Mouse (Mus musculus) inflammation-experienced regulatory T-cells, adult 6 months (primary cell): Measurements from ENCODE around the gene Racgap1. TPM values are rescaled to one million over a fixed set of nuclear protein-coding genes. Genes with fewer than 3 reads are reported as not detected.

Experiments used
- ATAC-seq: one replicate; pipeline ENCODE4 v1.8.0; 2017
- polyA plus RNA-seq, 3 experiments: library from polyadenylated mRNA; unstranded; fragments of 100-300 nt; shearing (Covaris generic); gene quantifications; one replicate each; pipeline ENCODE4 v1.2.1; 2017

Gene Racgap1
- polyA plus RNA-seq, 3 experiments from 2014 or later, result 18.4 to 106 (median 18.6) TPM

GRCm38 (mm10) chr15:99664600-99665451 is 13.4 kb upstream of the Racgap1 start:
- no peak for ATAC-seq

- ATAC-seq, result no peak
These were observed 12.6 kb upstream of the Racgap1 start for GRCm38 (mm10) chr15:99663964-99664599.

DNA sequence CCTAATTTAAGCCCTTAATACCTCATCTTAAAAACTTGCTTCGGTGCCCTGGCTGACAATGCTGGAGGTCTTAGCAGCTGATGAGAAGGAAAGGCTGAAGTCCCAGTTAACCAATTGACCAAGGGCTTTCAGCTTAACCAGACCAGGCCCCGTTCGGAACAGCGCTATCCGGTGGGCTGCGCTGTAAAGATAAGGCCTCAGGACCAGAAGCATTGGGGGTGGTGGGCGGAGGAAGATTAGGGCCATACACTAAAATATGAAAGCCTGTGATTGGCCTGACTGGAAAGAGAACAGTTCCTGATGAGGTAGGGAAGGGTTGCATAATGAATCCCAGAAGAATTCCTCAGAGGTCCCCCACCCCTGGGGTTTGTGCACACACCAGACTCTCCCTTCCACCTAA is 10.9 kb upstream of the Racgap1 start:
- ATAC-seq, result no peak

DNA sequence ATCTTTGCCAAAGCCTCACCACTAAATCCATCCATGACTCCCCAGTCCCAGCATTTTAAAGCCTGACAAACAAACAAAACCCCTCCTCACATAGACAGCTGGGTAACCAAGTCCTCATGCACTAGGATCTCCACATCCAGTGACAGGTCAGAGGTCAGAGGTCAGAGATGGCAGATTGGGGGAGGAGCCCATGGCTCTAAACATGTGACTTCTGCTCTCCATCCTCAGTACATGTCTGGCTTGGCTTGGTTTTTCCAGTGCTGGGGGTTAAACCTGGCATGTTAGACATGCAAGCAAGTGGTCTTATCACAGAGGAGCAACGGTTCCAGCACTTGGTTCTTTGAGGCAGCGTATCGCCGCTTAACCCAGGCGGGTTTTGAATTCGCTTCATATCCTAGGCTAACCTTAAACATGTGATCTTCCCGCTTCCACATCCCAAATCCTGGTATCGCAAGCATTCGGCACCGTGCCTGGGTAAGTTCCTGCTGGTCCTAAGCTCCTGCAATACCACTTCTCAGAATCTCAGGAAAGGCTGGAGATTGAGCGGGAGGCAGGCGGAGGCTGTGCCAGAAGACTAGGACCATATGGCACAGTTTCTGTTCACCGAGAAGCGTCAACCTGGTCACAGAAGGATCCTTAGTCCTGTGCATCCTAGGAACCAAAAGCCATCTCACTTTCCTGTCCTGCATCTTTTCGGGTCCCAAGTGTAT is 9.8 kb upstream of the Racgap1 start:
- no peak for ATAC-seq

DNA sequence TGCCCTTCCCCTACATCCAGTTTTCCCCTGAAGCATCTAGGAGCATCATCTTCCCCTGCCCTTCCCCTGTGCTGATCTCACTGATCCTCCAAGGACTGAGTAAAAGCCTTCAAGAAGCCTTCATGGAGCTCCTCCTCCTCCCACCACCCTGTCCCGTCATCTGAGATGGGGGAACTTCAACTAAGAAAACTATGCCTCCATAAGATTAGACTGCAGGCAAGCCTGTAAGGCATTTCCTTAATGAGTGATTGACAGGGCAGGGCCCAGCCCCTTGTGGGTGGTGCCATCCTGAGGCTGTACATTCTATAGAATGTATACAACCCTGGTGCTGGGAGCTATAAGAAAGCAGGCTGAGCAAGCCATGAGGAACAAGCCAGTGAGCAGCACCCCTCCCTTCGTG is 7.0 kb upstream of the Racgap1 start:
- no peak for ATAC-seq

GRCm38 (mm10) chr15:99655956-99656355 is 4.5 kb upstream of the Racgap1 start:
- ATAC-seq, result no peak

GRCm38 (mm10) chr15:99653876-99654275 is 2.4 kb upstream of the Racgap1 start:
- no peak for ATAC-seq

- no peak for ATAC-seq
These were observed 1.8 kb upstream of the Racgap1 start for GRCm38 (mm10) chr15:99653291-99653690.

- ATAC-seq, result no peak
These were observed 772 bp upstream of the Racgap1 start for GRCm38 (mm10) chr15:99651984-99652872.

GRCm38 (mm10) chr15:99650304-99650703 is 1.2 kb downstream of the Racgap1 start:
- ATAC-seq, result no peak

DNA sequence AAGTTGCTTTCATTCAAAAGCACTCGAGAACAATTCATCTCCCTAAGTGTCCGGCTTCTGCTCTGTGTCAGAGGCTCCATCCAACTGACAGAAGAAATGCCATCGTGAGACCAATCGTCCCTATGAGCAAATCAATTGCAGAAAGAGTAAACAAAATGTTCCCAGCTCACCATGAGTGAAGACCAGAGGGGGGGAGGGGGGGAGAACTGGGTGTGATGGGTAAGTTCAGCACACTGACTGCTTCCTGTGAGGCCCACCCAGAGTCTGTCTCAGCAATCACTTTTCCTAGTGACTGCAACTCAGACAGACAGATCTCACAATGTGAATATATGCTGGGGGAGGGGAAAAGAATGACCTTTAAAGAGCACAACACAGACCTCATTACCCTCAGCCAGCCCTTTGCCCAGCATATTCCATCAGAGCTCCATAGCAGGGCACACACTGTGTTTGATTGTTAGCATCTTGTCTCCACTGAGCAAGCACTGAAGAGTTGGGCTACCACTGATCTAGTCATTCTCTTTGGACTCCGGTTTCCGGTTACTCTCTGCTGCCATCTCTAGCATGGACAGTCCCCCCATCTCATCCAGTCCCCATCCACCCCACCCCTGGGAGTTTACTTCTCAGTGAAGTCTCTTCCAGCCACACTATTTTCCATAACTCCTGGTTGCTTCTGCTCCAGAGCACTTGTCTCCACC is 2.2 kb downstream of the Racgap1 start:
- ATAC-seq, result no peak

GRCm38 (mm10) chr15:99648326-99648725 is 3.1 kb downstream of the Racgap1 start:
- no peak for ATAC-seq

DNA sequence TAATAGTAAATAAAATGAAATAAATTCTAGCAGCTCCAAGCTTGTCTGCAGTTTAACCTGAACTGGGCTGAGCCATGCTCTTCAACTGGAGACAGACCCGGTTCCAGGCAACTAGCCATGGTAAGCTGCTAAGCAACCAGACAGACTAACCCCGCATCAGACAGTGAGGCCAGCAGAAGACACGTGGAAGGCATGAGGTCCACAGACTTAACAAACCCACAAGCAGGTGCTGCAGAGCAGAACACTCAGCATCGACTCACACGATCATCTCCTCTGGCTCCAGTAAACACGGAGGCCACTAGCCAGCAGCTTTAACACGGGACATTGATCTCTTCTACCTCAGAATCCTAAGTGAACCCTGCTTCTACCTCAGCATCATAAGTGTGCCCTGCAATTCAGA is 6.7 kb downstream of the Racgap1 start:
- ATAC-seq, result peak; percentile 15

DNA sequence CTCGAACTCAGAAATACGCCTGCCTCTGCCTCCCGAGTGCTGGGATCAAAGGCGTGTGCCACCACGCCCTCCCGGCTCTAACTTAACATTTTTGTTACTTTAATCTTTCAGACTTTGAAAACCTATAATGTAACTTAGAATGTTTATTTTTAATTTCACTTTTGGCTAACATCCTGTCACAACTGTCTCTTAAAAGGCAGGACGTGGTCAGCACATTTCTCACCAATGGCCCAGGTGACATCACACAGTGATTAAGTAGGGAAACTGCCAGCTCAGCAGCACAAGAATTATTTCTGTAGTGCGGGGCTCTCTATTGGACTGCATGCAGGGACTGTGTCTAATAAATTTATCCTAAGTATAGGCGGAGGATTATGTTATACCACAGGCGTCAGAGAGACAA is 7.6 kb downstream of the Racgap1 start:
- ATAC-seq, result peak; percentile 86

DNA sequence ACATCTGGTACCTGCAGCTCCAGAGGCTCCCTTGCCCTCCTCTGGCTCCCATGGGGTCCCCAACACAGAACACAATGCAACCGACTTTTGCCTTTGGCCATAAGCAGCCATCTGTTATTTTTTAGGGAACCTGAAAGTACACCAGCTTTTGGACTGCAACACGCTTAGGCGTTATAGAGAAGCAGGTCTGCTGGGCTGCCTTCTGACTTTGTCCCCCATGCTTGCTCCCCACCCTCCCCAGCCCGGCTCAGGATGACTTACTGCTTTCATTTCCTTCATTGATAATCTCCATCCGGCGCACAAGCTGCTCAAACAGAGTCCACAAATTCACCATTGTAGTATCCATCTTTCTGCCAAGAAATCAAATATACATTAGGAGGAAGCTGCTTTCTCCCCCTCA is 8.8 kb downstream of the Racgap1 start:
- no peak for ATAC-seq

GRCm38 (mm10) chr15:99638124-99638485 is 13.4 kb downstream of the Racgap1 start:
- no peak for ATAC-seq

DNA sequence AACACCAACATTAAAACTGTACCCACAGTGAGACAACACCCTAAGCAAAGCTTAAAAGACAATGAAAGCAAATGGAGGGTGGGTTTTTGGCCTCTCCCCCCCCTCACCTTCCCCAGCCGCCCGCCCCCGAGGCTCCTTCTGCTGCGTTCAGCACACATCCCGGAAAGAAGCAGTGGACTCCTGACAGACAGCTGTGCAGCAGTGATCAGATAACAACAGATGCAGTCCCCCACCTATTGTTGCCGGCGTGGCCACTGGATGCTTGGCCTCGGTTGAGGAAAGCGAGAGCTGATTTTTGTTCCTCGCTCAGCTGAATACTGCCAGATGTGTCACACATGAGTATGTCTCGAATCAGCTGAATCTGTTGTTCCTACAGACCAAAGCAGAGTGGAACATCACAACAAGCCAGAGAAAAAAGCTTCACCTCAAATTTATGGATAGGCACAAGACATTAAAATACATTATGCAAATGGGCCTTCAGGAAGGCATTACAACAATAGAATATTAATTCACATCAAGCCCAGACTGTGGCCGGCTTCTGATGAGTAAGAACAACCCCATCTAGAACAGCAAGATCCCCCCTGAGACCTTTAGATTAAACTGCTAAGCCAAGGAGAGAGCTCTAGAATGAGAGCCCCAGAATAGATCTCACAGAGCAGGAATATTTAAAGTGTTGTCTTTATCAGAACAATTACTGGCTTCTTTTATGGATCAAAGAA is 13.9 kb downstream of the Racgap1 start:
- no peak for ATAC-seq

DNA sequence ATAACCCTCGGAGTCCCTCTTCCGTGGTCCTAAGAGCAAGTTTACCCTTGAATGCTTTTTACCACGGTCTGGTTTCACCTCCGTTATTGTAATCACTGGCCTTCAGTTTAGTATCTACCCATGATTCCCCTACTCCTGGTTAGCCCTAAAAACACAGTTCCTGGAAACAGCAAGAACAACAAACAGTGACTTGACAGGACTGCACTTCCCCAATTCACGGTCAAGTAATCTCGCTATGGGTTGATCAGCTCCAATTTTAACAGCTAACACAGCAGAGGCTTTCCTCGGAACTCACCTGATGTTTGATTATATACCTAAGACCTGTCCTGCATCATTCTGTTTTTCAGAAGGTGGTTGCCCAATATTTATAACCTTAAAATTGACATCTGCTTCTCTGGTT is 16.8 kb downstream of the Racgap1 start:
- no peak for ATAC-seq

DNA sequence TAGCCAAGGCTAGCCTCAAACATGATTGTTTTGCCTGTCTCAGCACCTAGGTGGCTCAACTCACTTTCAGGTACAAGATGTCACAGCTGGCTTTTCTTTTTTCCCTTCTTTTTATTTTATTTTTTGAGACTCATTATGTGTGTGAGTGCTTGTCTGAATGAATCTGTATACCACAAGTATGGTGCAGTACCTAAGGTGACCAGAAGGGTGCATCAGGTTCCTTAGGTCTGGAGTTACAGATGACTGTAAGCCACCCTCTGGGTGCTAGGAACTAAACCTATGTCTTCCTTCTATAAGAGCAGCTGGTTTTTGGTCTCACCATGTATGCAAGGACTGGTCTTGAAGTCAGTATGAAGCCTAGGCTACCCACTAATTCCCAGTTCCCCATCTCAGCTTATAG is 19.8 kb downstream of the Racgap1 start:
- no peak for ATAC-seq

GRCm38 (mm10) chr15:99622063-99622462 is 29.4 kb downstream of the Racgap1 start:
- no peak for ATAC-seq

DNA sequence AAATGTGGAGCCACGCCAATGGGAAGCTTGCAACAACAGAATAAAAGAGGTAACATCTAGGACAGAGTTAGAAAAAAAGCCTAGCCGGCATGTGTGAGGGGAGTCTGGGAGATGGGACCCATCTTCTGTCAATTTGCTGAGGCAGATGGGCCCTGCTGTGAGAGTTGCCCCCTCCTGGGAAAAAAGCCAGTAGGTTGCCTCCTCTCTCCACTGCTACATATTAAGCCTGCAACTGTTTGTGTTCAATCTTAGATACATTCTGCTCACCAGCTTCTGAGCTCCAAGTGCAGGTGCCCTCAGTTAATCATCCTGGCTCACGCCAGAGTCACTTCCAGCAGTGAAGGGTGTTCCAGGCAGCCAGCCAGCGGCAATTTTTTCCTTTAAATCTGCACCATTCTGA is 31.6 kb downstream of the Racgap1 start:
- ATAC-seq, result no peak
